Mouse (Mus musculus) adrenal gland, postnatal 4 days (tissue): Measurements from ENCODE around the gene Fndc8. TPM values are rescaled to one million over a fixed set of nuclear protein-coding genes. Genes with fewer than 3 reads are reported as not detected.
A peak's percentile ranks its signal among the peaks of the same experiment; 100 is the strongest.
"Not testable (repeated sequence)": the region's sequence is repeated elsewhere in the genome, so short reads cannot be mapped to it uniquely, and the experiment has no call there.

ENCODE experiments used
- DNase-seq, 2 experiments: peaks; one replicate each; pipeline ENCODE4 v3.0.0; 2021 to 2022; ENCODE audit warnings: low spot score in 2 of 2, mixed read lengths in 2 of 2
- total RNA-seq, 2 experiments: library from RNA; stranded (reverse); gene quantifications; 2 replicates each; pipeline ENCODE4 v1.2.3; 2021

Fndc8 gene
- total RNA-seq, 2 experiments from 2014 or later = 0.23 to 0.25 TPM

GRCm38 (mm10) chr11:82910679-82911389, 18.9 kb downstream of the Fndc8 start:
- no peak for DNase-seq

- DNase-seq = peak; percentile 47 to 53
Measured at GRCm38 (mm10) chr11:82914711-82915352, 22.9 kb downstream of the Fndc8 start.

GRCm38 (mm10) chr11:82920768-82921167, 28.8 kb downstream of the Fndc8 start:
- no peak for DNase-seq

GRCm38 (mm10) chr11:82921691-82922090, 29.8 kb downstream of the Fndc8 start:
- no peak for DNase-seq

- not testable (repeated sequence) for DNase-seq
Measured at GRCm38 (mm10) chr11:82923910-82924309, 32.0 kb downstream of the Fndc8 start.

DNA sequence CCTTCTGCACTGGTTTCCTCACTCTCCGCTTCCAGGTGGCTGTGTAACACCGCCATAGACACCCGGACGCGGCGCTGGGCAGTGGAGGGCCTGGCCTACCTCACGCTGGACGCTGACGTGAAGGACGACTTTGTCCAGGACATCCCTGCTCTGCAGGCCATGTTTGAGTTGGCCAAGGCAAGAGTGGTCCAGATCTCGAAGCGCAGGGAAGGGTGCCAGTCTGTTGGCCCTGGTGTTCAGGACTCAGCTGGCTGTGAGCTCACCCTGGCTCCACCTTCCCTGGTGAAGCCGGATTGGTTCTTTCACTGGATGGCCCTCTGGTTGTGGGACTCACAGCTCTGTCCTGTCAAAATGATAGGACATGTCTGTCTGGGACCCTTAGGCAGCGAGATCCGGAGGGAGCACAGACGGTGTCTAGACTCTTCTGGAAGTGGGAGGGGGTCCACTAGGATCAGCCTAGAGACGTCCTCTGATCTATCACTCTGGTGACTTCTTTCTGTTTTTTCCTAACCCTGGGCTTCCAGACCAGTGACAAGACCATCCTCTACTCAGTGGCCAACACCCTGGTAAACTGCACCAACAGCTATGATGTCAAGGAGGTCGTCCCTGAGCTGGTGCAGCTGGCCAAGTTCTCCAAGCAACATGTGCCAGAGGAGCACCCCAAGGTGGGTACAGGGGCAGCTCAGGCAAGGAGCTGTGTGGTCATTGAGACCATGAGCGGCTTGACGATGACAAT, 37.1 kb downstream of the Fndc8 start:
- no peak for DNase-seq

- DNase-seq = no peak
Measured at GRCm38 (mm10) chr11:82929633-82929950, 37.7 kb downstream of the Fndc8 start.

DNA sequence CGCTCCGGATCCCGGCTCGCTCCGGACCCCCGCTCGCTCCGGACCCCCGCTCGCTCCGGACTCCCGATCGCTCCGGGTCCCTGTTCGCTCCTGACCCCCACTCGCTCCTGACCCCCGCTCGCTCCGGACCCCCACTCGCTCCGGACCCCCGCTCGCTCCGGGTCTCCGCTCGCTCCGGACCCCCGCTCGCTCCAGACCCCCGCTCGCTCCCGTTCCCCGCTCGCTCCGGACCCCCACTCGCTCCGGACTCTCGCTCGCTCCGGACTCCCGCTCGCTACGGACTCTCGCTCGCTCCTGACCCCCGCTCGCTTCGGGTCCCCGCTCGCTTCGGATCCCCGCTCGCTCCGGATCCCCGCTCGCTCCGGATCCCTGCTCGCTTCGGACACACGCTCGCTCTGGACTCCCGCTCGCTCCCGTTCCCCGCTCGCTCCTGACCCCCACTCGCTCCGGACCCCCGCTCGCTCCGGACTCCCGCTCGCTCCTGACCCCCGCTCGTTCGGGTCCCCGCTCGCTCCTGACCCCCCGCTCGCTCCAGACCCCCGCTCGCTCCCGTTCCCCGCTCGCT, 38.5 kb downstream of the Fndc8 start:
- DNase-seq = not testable (repeated sequence)

DNA sequence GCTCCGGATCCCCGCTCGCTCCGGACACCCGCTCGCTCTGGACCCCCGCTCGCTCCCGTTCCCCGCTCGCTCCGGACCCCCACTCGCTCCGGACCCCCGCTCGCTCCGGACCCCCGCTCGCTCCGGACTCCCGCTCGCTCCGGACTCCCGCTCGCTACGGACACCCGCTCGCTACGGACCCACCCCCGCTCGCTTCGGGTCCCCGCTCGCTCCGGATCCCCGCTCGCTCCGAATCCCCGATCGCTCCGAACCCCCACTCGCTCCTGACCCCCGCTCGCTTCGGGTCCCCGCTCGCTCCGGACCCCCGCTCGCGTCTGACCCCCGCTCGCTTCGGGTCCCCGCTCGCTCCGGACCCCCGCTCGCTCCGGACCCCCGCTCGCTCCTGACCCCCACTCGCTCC, 39.2 kb downstream of the Fndc8 start:
- DNase-seq = not testable (repeated sequence)

DNA sequence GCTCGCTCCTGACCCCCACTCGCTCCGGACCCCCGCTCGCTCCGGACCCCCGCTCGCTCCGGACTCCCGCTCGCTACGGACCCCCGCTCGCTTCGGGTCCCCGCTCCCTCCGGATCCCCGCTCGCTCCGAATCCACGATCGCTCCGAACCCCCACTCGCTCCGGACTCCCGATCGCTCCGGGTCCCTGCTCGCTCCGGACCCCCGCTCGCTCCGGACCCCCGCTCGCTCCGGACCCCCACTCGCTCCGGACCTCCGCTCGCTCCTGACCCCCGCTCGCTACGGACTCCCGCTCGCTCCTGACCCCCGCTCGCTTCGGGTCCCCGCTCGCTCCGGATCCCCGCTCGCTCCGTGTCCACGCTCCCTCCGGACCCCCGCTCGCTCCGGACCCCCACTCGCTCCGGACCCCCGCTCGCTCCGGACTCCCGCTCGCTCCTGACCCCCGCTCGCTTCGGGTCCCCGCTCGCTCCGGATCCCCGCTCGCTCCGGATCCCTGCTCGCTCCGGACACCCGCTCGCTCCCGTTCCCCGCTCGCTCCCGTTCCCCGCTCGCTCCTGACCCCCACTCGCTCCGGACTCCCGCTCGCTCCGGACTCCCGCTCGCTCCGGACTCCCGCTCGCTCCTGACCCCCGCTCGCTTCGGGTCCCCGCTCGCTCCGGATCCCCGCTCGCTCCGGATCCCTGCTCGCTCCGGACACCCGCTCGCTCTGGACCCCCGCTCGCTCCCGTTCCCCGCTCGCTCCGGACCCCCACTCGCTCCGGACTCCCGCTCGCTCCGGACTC, 39.9 kb downstream of the Fndc8 start:
- DNase-seq = not testable (repeated sequence)

GRCm38 (mm10) chr11:82933186-82933585, 41.3 kb downstream of the Fndc8 start:
- no peak for DNase-seq

DNA sequence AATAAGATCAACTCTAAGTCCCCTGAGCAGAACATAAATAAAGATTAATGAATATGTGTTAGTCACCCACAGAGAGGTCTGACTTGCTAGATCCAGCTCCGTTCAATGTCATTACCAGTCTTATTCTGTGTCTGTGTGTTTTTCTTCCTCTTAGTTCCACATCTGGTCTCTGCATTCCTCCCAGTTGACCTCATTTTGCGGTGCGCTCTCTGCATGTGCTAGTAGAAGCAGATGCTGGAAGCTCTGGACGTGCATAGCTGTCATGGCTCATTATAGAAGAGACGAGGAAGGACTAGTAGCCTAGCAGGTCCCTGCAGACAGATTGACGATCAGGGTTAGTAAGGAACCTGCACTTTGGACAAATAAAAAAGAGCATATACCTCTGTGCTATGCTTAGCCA, 51.4 kb downstream of the Fndc8 start:
- no peak for DNase-seq

- DNase-seq = no peak
Measured at GRCm38 (mm10) chr11:82945636-82946035, 53.7 kb downstream of the Fndc8 start.

- no peak for DNase-seq
Measured at GRCm38 (mm10) chr11:82947457-82947856, 55.5 kb downstream of the Fndc8 start.

DNA sequence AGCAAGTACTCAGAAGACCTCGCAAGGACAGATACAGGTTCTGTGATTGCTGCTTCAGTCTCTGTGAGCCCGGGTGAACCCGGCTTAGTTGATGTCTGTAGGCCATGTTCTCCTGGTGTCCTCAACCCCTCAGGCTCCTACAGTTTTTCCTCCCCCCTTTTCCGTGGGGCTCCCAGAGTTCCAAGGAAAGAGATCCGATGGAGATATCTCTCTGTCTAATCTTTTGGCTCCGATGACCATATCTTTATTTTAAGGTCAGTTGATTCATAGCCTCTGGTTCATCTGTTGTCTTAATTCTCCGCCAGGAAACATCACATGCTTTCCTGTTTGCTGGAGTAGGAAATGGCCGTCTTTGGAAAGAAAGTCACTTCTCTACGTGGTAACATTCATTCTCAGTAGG, 57.1 kb downstream of the Fndc8 start:
- DNase-seq = no peak

Other genes starting within 250 kb of the Fndc8 start
- gene Cct6b, start 127.8 kb upstream of the Fndc8 start, total RNA-seq = 1 to 10 TPM in 1 of 2 experiments, under 1 TPM in 1; 0.53 to 1.0 TPM
- 10 to 100 TPM; 22.2 to 22.6 TPM for gene Zfp830, start 127.8 kb upstream of the Fndc8 start, total RNA-seq
- 10 to 100 TPM; 31.5 to 34.9 TPM for gene Lig3, start 111.0 kb upstream of the Fndc8 start, total RNA-seq
- gene Rffl, start 20.9 kb upstream of the Fndc8 start, total RNA-seq = 10 to 100 TPM; 10.6 to 12.0 TPM
- 10 to 100 TPM; 16.4 to 16.8 TPM for gene Rad51d, start 1.5 kb upstream of the Fndc8 start, total RNA-seq
- 10 to 100 TPM; 30.7 to 33.4 TPM for gene Nle1, start 16.3 kb downstream of the Fndc8 start, total RNA-seq
- 10 to 100 TPM; 14.9 to 15.5 TPM for gene Unc45b, start 18.4 kb downstream of the Fndc8 start, total RNA-seq
- 10 to 100 TPM; 25.0 to 25.4 TPM for gene Slfn5, start 59.2 kb downstream of the Fndc8 start, total RNA-seq
- gene Slfn9, start 99.7 kb downstream of the Fndc8 start, total RNA-seq = 10 to 100 TPM; 15.7 to 18.1 TPM
- gene Slfn8, start 128.7 kb downstream of the Fndc8 start, total RNA-seq = 1 to 10 TPM in 1 of 2 experiments, under 1 TPM in 1; 0.84 to 1.3 TPM
- 1 to 10 TPM; 5.2 to 5.3 TPM for gene Slfn2, start 173.0 kb downstream of the Fndc8 start, total RNA-seq
- gene Slfn1, start 224.7 kb downstream of the Fndc8 start, total RNA-seq = under 1 TPM; 0.25 to 0.54 TPM